ENCODE assay signal across 8 mouse cellular contexts in genomic region chr5:67532351-67532750, GRCm38 (mm10).
DNase-seq lines count a peak whose midpoint lies in the region; ATAC-seq and TF ChIP-seq lines count a peak whose summit lies in the region.

No protein-coding gene starts in this region.

- H3K9ac ChIP-seq in embryonic facial prominence, embryonic 15.5 days = no peak overlapping the region
- H3K9ac ChIP-seq in limb, embryonic 13.5 days = no peak overlapping the region
- no peak overlapping the region; the same call in 1 of the 2 replicates for H3K9ac ChIP-seq in midbrain, postnatal 0 days (replicated peaks; ENCODE audit: low read length, poor library complexity, severe bottlenecking)

- no peak for ATAC-seq in embryonic facial prominence, embryonic 15.5 days (ENCODE audit: insufficient number of reproducible peaks, low FRiP score, low TSS enrichment, low read depth)
- peak; percentile 77 for ATAC-seq in limb, embryonic 13.5 days (ENCODE audit: low FRiP score, low read depth)
- peak; percentile 82 for ATAC-seq in midbrain, postnatal 0 days (ENCODE audit: low FRiP score)

- no peaks in the 10 kb centered on the region for H3K9me3 ChIP-seq in embryonic facial prominence, embryonic 15.5 days (replicated peaks)
- no peaks in the 10 kb centered on the region for H3K9me3 ChIP-seq in limb, embryonic 13.5 days
- H3K9me3 ChIP-seq in midbrain, postnatal 0 days (ENCODE audit: low read length) = no peaks in the 10 kb centered on the region

- no peaks in the 10 kb centered on the region for H3K4me1 ChIP-seq in bone marrow macrophage, adult 2 months (ENCODE audit: control insufficient read depth, insufficient read depth, low read length)
- 0 out of 2 replicates have a peak, but pooled peaks cover 8% of the 10 kb centered on the region for H3K4me1 ChIP-seq in embryonic facial prominence, embryonic 15.5 days
- H3K4me1 ChIP-seq in limb, embryonic 13.5 days = peaks cover 6% of the 10 kb centered on the region; the same call in 1 of the 2 replicates
- H3K4me1 ChIP-seq in midbrain, postnatal 0 days (ENCODE audit: insufficient read depth, low read length) = no peaks in the 10 kb centered on the region

- H3K4me3 ChIP-seq in bone marrow macrophage, adult 2 months (ENCODE audit: insufficient read depth, low read length) = no peak overlapping the region
- peak overlapping the region; percentile 27 for H3K4me3 ChIP-seq in embryonic facial prominence, embryonic 15.5 days (replicated peaks)
- peak overlapping the region; percentile 17 for H3K4me3 ChIP-seq in limb, embryonic 13.5 days
- peak overlapping the region; percentile 24; the same call in 1 of the 2 replicates for H3K4me3 ChIP-seq in midbrain, postnatal 0 days (ENCODE audit: low read depth, low read length)

- 2% methylated on average over 12 of the region's 12 CpGs for WGBS in embryonic facial prominence, embryonic 15.5 days
- WGBS in limb, embryonic 13.5 days = 2% methylated on average over 12 of the region's 12 CpGs
- WGBS in midbrain, postnatal 0 days = 3% methylated on average over 12 of the region's 12 CpGs

- 0 out of 2 replicates have a peak, but pooled peaks cover 8% of the 10 kb centered on the region for H3K27me3 ChIP-seq in embryonic facial prominence, embryonic 15.5 days
- peaks cover 33% of the 10 kb centered on the region for H3K27me3 ChIP-seq in limb, embryonic 13.5 days
- H3K27me3 ChIP-seq in midbrain, postnatal 0 days (ENCODE audit: insufficient read depth, low read length) = no peaks in the 10 kb centered on the region

- no peak overlapping the region for H3K27ac ChIP-seq in bone marrow macrophage, adult 2 months (ENCODE audit: insufficient read depth, low read depth, low read length)
- H3K27ac ChIP-seq in embryonic facial prominence, embryonic 15.5 days (replicated peaks) = no peak overlapping the region
- H3K27ac ChIP-seq in limb, embryonic 13.5 days = no peak overlapping the region
- H3K27ac ChIP-seq in midbrain, postnatal 0 days (ENCODE audit: low read depth, low read length) = no peak overlapping the region

- no peak for TF ChIP-seq POLR2A in bone marrow macrophage, adult 2 months (IDR thresholded peaks at IDR 0.05; ENCODE audit: borderline replicate concordance, low read depth, low read length)

- TF ChIP-seq CTCF in bone marrow macrophage, adult 2 months (IDR thresholded peaks at IDR 0.05; ENCODE audit: low read depth, low read length) = peak; percentile 89
- peak; percentile 96 for TF ChIP-seq CTCF in midbrain, postnatal 0 days (IDR thresholded peaks at IDR 0.05)

- peak overlapping the region; percentile 46 for H3K4me2 ChIP-seq in embryonic facial prominence, embryonic 15.5 days (replicated peaks)
- H3K4me2 ChIP-seq in limb, embryonic 13.5 days (replicated peaks) = peak overlapping the region; percentile 56
- H3K4me2 ChIP-seq in midbrain, postnatal 0 days (ENCODE audit: low read depth, low read length, poor library complexity, severe bottlenecking) = peak overlapping the region; percentile 44

- H3K36me3 ChIP-seq in embryonic facial prominence, embryonic 15.5 days = no peaks in the 10 kb centered on the region
- no peaks in the 10 kb centered on the region for H3K36me3 ChIP-seq in limb, embryonic 13.5 days
- H3K36me3 ChIP-seq in midbrain, postnatal 0 days (ENCODE audit: insufficient read depth, low read length) = no peaks in the 10 kb centered on the region

- DNase-seq in B cell, adult 2 months = peak; percentile 81 to 83
- DNase-seq in heart, adult 8-10 months (ENCODE audit: low spot score) = peak; percentile 73
- peak; percentile 79 for DNase-seq in kidney, adult 9 months
- DNase-seq in midbrain, postnatal 0 days (ENCODE audit: low spot score) = peak; percentile 90
- DNase-seq in spleen, postnatal 10 days (ENCODE audit: low spot score in 2 of 2) = peak; percentile 41 to 79
